Mouse (Mus musculus) frontal cortex, adult (tissue): Measurements from ENCODE around the gene Pfkfb2.

Experiments
- ATAC-seq: cut with Nextera tagmentation; 2 replicates; pipeline ENCODE4 v1.9.2; 2017; ENCODE audit warnings: mild to moderate bottlenecking, moderate library complexity, mixed read lengths; ENCODE audit not compliant: low TSS enrichment

The Pfkfb2 gene

GRCm38 (mm10) chr1:130729153-130729552 lies at the start of gene Pfkfb2:
Gene Pfkfb2 (minus strand): TSS chr1:130729253.
- no peak for ATAC-seq

- no peak for ATAC-seq
These were observed 47.6 kb upstream of the Pfkfb2 start for GRCm38 (mm10) chr1:130776645-130777044.

- no peak for ATAC-seq
These were observed 46.8 kb upstream of the Pfkfb2 start for GRCm38 (mm10) chr1:130775691-130776331.

- ATAC-seq = no peak
These were observed 46.2 kb upstream of the Pfkfb2 start for GRCm38 (mm10) chr1:130775234-130775633.

- no peak for ATAC-seq
These were observed 42.0 kb upstream of the Pfkfb2 start for GRCm38 (mm10) chr1:130770981-130771494.

- no peak for ATAC-seq
These were observed 41.4 kb upstream of the Pfkfb2 start for GRCm38 (mm10) chr1:130770487-130770886.

GRCm38 (mm10) chr1:130769925-130770324 lies 40.9 kb upstream of the Pfkfb2 start:
- ATAC-seq = no peak

GRCm38 (mm10) chr1:130767066-130767465 lies 38.0 kb upstream of the Pfkfb2 start:
- no peak for ATAC-seq

GRCm38 (mm10) chr1:130764027-130764461 lies 35.0 kb upstream of the Pfkfb2 start:
- ATAC-seq = no peak

GRCm38 (mm10) chr1:130762045-130762760 lies 33.1 kb upstream of the Pfkfb2 start:
- no peak for ATAC-seq

- no peak for ATAC-seq
These were observed 32.5 kb upstream of the Pfkfb2 start for GRCm38 (mm10) chr1:130761597-130761996.

GRCm38 (mm10) chr1:130759689-130760088 lies 30.6 kb upstream of the Pfkfb2 start:
- ATAC-seq = no peak

GRCm38 (mm10) chr1:130746819-130747218 lies 17.8 kb upstream of the Pfkfb2 start:
- ATAC-seq = no peak

GRCm38 (mm10) chr1:130745591-130745990 lies 16.5 kb upstream of the Pfkfb2 start:
- ATAC-seq = no peak

GRCm38 (mm10) chr1:130744961-130745360 lies 15.9 kb upstream of the Pfkfb2 start:
- ATAC-seq = no peak

- no peak for ATAC-seq
These were observed 15.2 kb upstream of the Pfkfb2 start for GRCm38 (mm10) chr1:130744217-130744616.

GRCm38 (mm10) chr1:130743775-130744174 lies 14.7 kb upstream of the Pfkfb2 start:
- ATAC-seq = no peak

GRCm38 (mm10) chr1:130742201-130742600 lies 13.1 kb upstream of the Pfkfb2 start:
- no peak for ATAC-seq

GRCm38 (mm10) chr1:130740781-130741720 lies 12.0 kb upstream of the Pfkfb2 start:
- ATAC-seq = peak; percentile 97

GRCm38 (mm10) chr1:130740227-130740648 lies 11.2 kb upstream of the Pfkfb2 start:
- ATAC-seq = peak; percentile 21; the same call in 1 of the 2 replicates

GRCm38 (mm10) chr1:130739636-130740035 lies 10.6 kb upstream of the Pfkfb2 start:
- no peak for ATAC-seq

GRCm38 (mm10) chr1:130738551-130739106 lies 9.6 kb upstream of the Pfkfb2 start:
- no peak for ATAC-seq
